Mouse (Mus musculus) liver, embryonic 11.5 days (tissue): ENCODE data around the gene Ankrd54. TPM values are rescaled to one million over a fixed set of nuclear protein-coding genes. Genes with fewer than 3 reads are reported as not detected.

ENCODE experiments used
- ATAC-seq: fragments of 200-750 bp; cut with Nextera tagmentation; replicated peaks from 2 replicates; pipeline ENCODE4 v1.8.0; 2017; ENCODE audit warnings: moderate number of reproducible peaks, mild to moderate bottlenecking, moderate TSS enrichment, moderate library complexity; ENCODE audit not compliant: low FRiP score
- DNase-seq: peaks from one replicate; pipeline ENCODE4 v3.0.0-alpha.2; 2017; ENCODE audit warnings: low spot score
- H3K27ac ChIP-seq: fragments of 300-500 bp; sonication (generic); 2 replicates; pipeline ENCODE4 v1.5.1; 2014; ENCODE audit warnings: mild to moderate bottlenecking, low read depth, low read length, control low read depth
- H3K27me3 ChIP-seq: fragments of 300-500 bp; sonication (generic); replicated peaks from 2 replicates; pipeline ENCODE4 v1.6.1; 2014; ENCODE audit warnings: low read length, mixed read lengths; ENCODE audit not compliant: control insufficient read depth, insufficient read depth
- H3K36me3 ChIP-seq: fragments of 300-500 bp; sonication (generic); 2 replicates; pipeline ENCODE4 v1.6.1; 2014; ENCODE audit warnings: mild to moderate bottlenecking, low read length, moderate library complexity, mixed read lengths; ENCODE audit not compliant: control insufficient read depth, insufficient read depth
- H3K4me1 ChIP-seq: fragments of 300-500 bp; sonication (generic); replicated peaks from 2 replicates; pipeline ENCODE4 v1.6.1; 2014; ENCODE audit warnings: low read length, mixed read lengths; ENCODE audit not compliant: control insufficient read depth, insufficient read depth
- H3K4me2 ChIP-seq: fragments of 300-500 bp; sonication (generic); 2 replicates; pipeline ENCODE4 v1.6.1; 2014; ENCODE audit warnings: mild to moderate bottlenecking, control low read depth, moderate library complexity
- H3K4me3 ChIP-seq: fragments of 300-500 bp; sonication (generic); 2 replicates; pipeline ENCODE4 v1.5.1; 2014; ENCODE audit warnings: low read depth, low read length, control low read depth
- H3K9ac ChIP-seq: fragments of 300-500 bp; sonication (generic); 2 replicates; pipeline ENCODE4 v1.6.1; 2014; ENCODE audit warnings: low read depth, low read length, control low read depth
- H3K9me3 ChIP-seq: fragments of 300-500 bp; sonication (generic); 2 replicates; pipeline ENCODE4 v1.6.1; 2016; ENCODE audit warnings: low read length, inconsistent platforms, mixed read lengths; ENCODE audit not compliant: control insufficient read depth
- whole genome bisulfite sequencing: fragments of 180-500 bp; shearing (Covaris S2); extraction: QIAGEN DNeasy Blood & Tissue Kit; methylation state at CpG from one replicate; pipeline ENCODE4 v1.1.7; 2014; 5-methylcytosine and 5-hydroxymethylcytosine counted together
- polyA plus RNA-seq: library from polyadenylated mRNA; unstranded; fragments of >200 nt; fragmentation: Nextera tagmentation; extraction: Ambion mirVana; gene quantifications from 2 replicates; pipeline ENCODE4 v1.2.1, GENCODE M21; 2014

The Ankrd54 gene
- polyA plus RNA-seq, 1 experiment from 2014 or later: 57.2 TPM

GRCm38 (mm10) chr15:79029519-79030241, 33.0 kb downstream of the Ankrd54 start:
- 10% methylated on average over 11 of the region's 11 CpGs for WGBS
- ATAC-seq (no peak), DNase-seq (no peak)
- H3K27me3 ChIP-seq: peaks cover 55% of the 10 kb centered on the region
- peaks cover 28% of the 10 kb centered on the region for H3K4me1 ChIP-seq
- H3K4me2 ChIP-seq: peak overlapping the region; percentile 99
- 0 out of 2 replicates have a peak overlapping the region, but pooled peaks have one; percentile 32 for H3K27ac ChIP-seq
- H3K9me3 ChIP-seq: no peaks in the 10 kb centered on the region
- peak overlapping the region; percentile 99 for H3K9ac ChIP-seq
- no peaks in the 10 kb centered on the region for H3K36me3 ChIP-seq
- H3K4me3 ChIP-seq: peak overlapping the region; percentile 78

DNA sequence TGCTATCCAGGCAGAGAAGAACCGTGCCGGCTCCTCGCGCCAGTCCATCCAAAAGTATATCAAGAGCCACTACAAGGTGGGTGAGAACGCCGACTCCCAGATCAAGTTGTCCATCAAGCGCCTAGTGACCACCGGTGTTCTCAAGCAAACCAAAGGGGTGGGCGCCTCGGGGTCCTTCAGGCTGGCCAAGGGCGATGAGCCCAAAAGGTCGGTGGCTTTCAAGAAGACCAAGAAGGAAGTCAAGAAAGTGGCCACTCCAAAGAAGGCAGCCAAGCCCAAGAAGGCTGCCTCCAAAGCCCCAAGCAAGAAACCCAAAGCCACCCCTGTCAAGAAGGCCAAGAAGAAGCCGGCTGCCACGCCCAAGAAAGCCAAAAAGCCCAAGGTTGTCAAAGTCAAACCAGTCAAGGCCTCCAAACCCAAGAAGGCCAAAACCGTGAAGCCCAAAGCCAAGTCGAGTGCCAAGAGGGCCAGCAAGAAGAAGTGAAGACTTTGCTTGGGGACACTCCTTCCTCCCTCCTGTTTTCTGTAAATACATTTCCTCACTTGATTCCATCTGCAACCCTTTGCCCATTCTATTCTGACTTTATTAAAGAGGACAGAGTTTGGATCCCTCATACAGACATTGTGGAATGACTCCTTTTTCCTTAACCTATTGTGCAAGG, 33.7 kb downstream of the Ankrd54 start:
- peak overlapping the region; percentile 92; the same call in 1 of the 2 replicates for H3K27ac ChIP-seq
- peak overlapping the region; percentile 78 for H3K4me3 ChIP-seq
- ATAC-seq: no peak
- DNase-seq: no peak
- H3K9me3 ChIP-seq: no peaks in the 10 kb centered on the region
- H3K27me3 ChIP-seq: peaks cover 55% of the 10 kb centered on the region
- no peaks in the 10 kb centered on the region for H3K36me3 ChIP-seq
- WGBS: 23% methylated on average over 16 of the region's 16 CpGs
- H3K4me2 ChIP-seq: peak overlapping the region; percentile 99
- H3K4me1 ChIP-seq: peaks cover 28% of the 10 kb centered on the region
- peak overlapping the region; percentile 99 for H3K9ac ChIP-seq

GRCm38 (mm10) chr15:79028237-79028738, 34.4 kb downstream of the Ankrd54 start, which contains the start of gene H1f0:
Gene H1f0, plus strand, starts transcription at chr15:79028450.
- Histone ChIP-seq H3K4me3 (peak within 1 kb of the TSS; percentile 78), H3K27me3 (peaks cover 55% of the 10 kb centered on the region), H3K27ac (peak within 1 kb of the TSS; percentile 92), H3K4me2 (peak within 1 kb of the TSS; percentile 99), H3K9me3 (no peaks in the 10 kb centered on the region), H3K36me3 (no peaks in the 10 kb centered on the region), H3K9ac (peak within 1 kb of the TSS; percentile 99), H3K4me1 (peaks cover 28% of the 10 kb centered on the region)
- ATAC-seq (peak; percentile 78), DNase-seq (peak; percentile 94)
- WGBS: 1% methylated on average over 58 of the region's 58 CpGs

- 0 out of 2 replicates have a peak, but pooled peaks have one; percentile 13 for ATAC-seq
- Histone ChIP-seq H3K9me3 (no peaks in the 10 kb centered on the region), H3K4me3 (peak overlapping the region; percentile 78), H3K27ac (peak overlapping the region; percentile 92), H3K4me2 (peak overlapping the region; percentile 99), H3K9ac (peak overlapping the region; percentile 99), H3K4me1 (peaks cover 32% of the 10 kb centered on the region), H3K27me3 (peaks cover 55% of the 10 kb centered on the region), H3K36me3 (no peaks in the 10 kb centered on the region)
- WGBS: 7% methylated on average over 41 of the region's 46 CpGs
- DNase-seq: peak; percentile 62
Measured at GRCm38 (mm10) chr15:79027291-79028205, 35.1 kb downstream of the Ankrd54 start.

- no peak for ATAC-seq
- Histone ChIP-seq H3K9me3 (no peaks in the 10 kb centered on the region), H3K4me2 (peak overlapping the region; percentile 99), H3K27ac (peak overlapping the region; percentile 92), H3K36me3 (no peaks in the 10 kb centered on the region), H3K4me3 (peak overlapping the region; percentile 78), H3K4me1 (peaks cover 32% of the 10 kb centered on the region), H3K9ac (0 out of 2 replicates have a peak overlapping the region, but pooled peaks have one; percentile 7), H3K27me3 (peaks cover 51% of the 10 kb centered on the region)
- 50% methylated on average over 14 of the region's 14 CpGs for WGBS
- no peak for DNase-seq
Measured at GRCm38 (mm10) chr15:79026511-79027290, 36.0 kb downstream of the Ankrd54 start.

GRCm38 (mm10) chr15:79025687-79026308, 36.9 kb downstream of the Ankrd54 start:
- Histone ChIP-seq H3K4me1 (peaks cover 26% of the 10 kb centered on the region), H3K4me3 (0 out of 2 replicates have a peak overlapping the region, but pooled peaks have one; percentile 10), H3K27me3 (peaks cover 45% of the 10 kb centered on the region), H3K9ac (no peak overlapping the region), H3K36me3 (no peaks in the 10 kb centered on the region), H3K4me2 (peak overlapping the region; percentile 34), H3K27ac (peak overlapping the region; percentile 59; the same call in 1 of the 2 replicates), H3K9me3 (no peaks in the 10 kb centered on the region)
- no peak for DNase-seq
- ATAC-seq: no peak
- WGBS: 13% methylated on average over 18 of the region's 18 CpGs

- peaks cover 27% of the 10 kb centered on the region for H3K27me3 ChIP-seq
- no peak for ATAC-seq
Measured at GRCm38 (mm10) chr15:79023366-79023765, 39.3 kb downstream of the Ankrd54 start.

More at GRCm38 (mm10) chr15:79023366-79023765, 39.3 kb downstream of the Ankrd54 start:
- no peaks in the 10 kb centered on the region for H3K36me3 ChIP-seq
- H3K4me1 ChIP-seq: peaks cover 19% of the 10 kb centered on the region
- H3K27ac ChIP-seq: 0 out of 2 replicates have a peak overlapping the region, but pooled peaks have one; percentile 16
- H3K4me2 ChIP-seq: no peak overlapping the region
- 36% methylated on average over 1 of the region's 1 CpGs for WGBS
- no peak overlapping the region for H3K4me3 ChIP-seq
- H3K9me3 ChIP-seq: no peaks in the 10 kb centered on the region
- DNase-seq: no peak
- no peak overlapping the region; the same call in 1 of the 2 replicates for H3K9ac ChIP-seq
